Mouse (Mus musculus): ENCODE measurements around the gene Slc39a3. TPM values are rescaled to one million over a fixed set of nuclear protein-coding genes. Genes with fewer than 3 reads are reported as not detected.
A peak's percentile ranks its signal among the peaks of the same experiment; 100 is the strongest.

Gene Slc39a3
- 1.5 and 1.7 TPM in 2 replicates for polyA plus RNA-seq (2012)

DNA sequence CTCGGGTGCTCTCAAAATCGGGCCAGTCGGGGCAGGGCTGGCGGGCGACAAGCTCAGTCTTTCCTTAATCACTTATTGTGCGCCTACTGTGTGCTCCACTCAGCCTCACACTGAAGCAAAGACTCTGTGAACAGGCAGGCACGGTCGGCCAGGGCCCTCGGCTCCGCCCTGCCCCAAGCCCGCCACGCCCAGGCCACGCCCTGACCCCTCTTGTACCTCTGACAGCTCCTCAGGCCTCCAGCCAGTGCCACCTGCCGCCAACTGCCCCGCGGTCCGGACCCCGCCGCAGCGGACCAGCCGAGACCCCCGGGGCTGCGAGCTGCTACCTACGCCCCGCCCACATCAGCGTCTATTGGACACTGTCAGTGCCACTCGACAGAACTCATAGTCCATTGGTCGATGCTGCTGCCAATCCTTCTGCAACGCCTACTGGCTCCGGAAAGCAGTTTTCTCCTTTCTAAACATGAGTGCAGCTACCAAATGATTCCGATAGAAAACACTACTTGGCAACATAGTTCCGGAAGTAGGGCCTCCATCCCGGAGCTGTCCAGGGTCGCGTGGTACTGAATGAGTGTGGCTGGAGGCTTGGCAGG is at the start of gene Slc39a3:
Gene Slc39a3, minus strand, starts transcription at position 439 of the 593 bp plus-strand sequence.
- Histone ChIP-seq H3K4me3 (replicated peaks) (peak within 1 kb of the TSS; percentile 76), H3K27me3 (ENCODE audit: control insufficient read depth) (no peaks in the 10 kb centered on the region), H3K9me3 (ENCODE audit: control insufficient read depth, low read length) (no peaks in the 10 kb centered on the region), H3K36me3 (ENCODE audit: control insufficient read depth) (peaks cover 18% of the 10 kb centered on the region), H3K4me1 (ENCODE audit: control insufficient read depth) (peaks cover 22% of the 10 kb centered on the region)
- TF ChIP-seq GATA1 (IDR thresholded peaks at IDR 0.05; ENCODE audit: low read length) = no peak
- no peak for TF ChIP-seq TAL1 (IDR thresholded peaks at IDR 0.05; ENCODE audit: low read length)

DNA sequence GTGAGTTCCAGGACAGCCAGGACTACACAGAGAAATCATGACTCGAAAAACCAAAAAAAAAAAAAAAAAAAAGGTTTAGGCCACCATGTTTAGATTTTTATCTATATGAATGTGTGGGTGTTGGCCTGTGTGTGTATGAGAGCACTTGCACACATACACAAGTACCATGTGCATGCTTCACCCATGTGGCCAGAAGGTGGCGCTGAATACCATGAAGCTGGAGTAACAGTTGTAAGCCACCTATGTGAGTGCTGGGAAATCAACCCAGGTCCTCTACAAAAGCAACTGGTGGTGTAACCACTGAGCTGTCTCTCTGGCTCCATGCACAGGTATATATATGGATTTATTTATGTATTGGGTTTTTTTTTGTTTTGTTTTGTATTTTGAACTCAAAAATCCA is 49.8 kb upstream of the Slc39a3 start:
- peaks cover 15% of the 10 kb centered on the region for H3K9me3 ChIP-seq (ENCODE audit: control insufficient read depth, low read length)
- TF ChIP-seq TAL1 (IDR thresholded peaks at IDR 0.05; ENCODE audit: low read length) (no peak), GATA1 (IDR thresholded peaks at IDR 0.05; ENCODE audit: low read length) (no peak)
- peaks cover 26% of the 10 kb centered on the region for H3K36me3 ChIP-seq (ENCODE audit: control insufficient read depth)
- no peaks in the 10 kb centered on the region for H3K27me3 ChIP-seq (ENCODE audit: control insufficient read depth)
- H3K4me3 ChIP-seq (replicated peaks) = no peak overlapping the region
- H3K4me1 ChIP-seq (ENCODE audit: control insufficient read depth) = peaks cover 36% of the 10 kb centered on the region

DNA sequence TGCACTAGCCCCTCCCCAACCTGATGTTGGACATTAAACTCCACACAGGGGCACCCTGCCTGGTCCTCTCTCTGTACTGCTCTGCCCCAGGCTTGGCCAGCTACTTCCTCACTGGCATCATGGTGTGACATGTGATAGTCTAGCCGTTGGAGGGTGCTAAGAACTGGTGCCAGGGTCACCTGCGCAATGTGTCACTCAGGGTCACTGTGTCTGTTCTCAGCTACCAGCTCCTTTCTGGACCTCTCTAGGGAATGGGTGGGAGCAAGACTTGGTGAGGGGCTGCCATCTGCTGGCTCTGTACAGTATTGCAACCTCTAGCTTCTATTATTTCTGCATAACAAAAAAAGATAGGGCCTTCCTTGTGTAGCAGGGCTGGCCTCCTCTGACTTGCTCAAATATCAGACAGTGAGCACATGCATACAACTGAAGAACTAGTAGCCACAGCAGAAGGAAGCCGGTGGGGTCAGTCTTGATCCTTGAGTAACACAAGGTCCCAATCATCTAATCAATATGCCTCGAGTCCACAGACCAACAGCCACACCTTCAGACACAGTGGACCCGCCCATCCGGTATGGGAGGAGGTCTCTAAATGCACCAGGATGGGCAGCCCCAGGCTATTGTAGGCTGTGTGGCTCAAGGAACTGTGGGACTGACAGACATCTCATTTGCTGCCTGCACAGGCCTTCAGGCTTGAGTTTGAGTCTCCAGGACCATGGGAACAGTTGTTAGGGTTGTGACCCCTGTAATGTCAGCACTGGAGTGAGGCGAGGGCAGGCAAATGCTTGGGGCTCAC is 45.1 kb upstream of the Slc39a3 start:
- Histone ChIP-seq H3K4me1 (ENCODE audit: control insufficient read depth) (peaks cover 14% of the 10 kb centered on the region), H3K27me3 (ENCODE audit: control insufficient read depth) (no peaks in the 10 kb centered on the region), H3K36me3 (ENCODE audit: control insufficient read depth) (peaks cover 58% of the 10 kb centered on the region), H3K4me3 (replicated peaks) (no peak overlapping the region), H3K9me3 (ENCODE audit: control insufficient read depth, low read length) (peaks cover 4% of the 10 kb centered on the region)
- no peak for TF ChIP-seq TAL1 (IDR thresholded peaks at IDR 0.05; ENCODE audit: low read length)
- TF ChIP-seq GATA1 (IDR thresholded peaks at IDR 0.05; ENCODE audit: low read length) = no peak

DNA sequence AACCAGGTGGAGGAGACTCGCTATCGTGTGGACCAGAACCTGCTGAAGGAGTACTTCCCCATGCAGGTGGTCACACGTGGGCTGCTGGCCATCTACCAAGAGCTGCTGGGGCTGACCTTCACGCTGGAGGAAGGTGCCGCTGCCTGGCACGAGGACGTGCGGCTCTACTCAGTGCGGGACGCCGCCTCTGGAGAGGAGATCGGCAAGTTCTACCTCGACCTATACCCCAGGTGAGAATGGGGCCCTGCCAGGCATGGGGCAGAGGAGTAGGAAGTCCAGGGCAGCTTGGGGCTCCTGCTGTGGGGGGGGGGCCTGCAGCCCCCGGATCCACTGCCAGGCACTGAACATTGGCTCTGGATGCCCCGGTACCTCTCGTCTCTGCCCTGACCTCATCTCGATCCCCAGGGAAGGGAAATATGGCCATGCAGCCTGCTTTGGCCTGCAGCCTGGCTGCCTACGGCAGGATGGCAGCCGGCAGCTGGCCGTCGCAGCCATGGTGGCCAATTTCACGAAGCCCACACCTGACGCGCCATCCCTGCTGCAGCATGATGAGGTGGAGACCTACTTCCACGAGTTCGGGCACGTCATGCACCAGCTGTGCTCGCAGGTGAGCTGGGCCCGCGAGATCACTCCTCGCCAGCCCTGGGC is 42.9 kb upstream of the Slc39a3 start:
- H3K9me3 ChIP-seq (ENCODE audit: control insufficient read depth, low read length) = no peaks in the 10 kb centered on the region
- no peaks in the 10 kb centered on the region for H3K27me3 ChIP-seq (ENCODE audit: control insufficient read depth)
- TF ChIP-seq TAL1 (IDR thresholded peaks at IDR 0.05; ENCODE audit: low read length) (no peak), GATA1 (IDR thresholded peaks at IDR 0.05; ENCODE audit: low read length) (no peak)
- no peak overlapping the region for H3K4me3 ChIP-seq (replicated peaks)
- H3K36me3 ChIP-seq (ENCODE audit: control insufficient read depth) = peaks cover 77% of the 10 kb centered on the region
- H3K4me1 ChIP-seq (ENCODE audit: control insufficient read depth) = peaks cover 14% of the 10 kb centered on the region

DNA sequence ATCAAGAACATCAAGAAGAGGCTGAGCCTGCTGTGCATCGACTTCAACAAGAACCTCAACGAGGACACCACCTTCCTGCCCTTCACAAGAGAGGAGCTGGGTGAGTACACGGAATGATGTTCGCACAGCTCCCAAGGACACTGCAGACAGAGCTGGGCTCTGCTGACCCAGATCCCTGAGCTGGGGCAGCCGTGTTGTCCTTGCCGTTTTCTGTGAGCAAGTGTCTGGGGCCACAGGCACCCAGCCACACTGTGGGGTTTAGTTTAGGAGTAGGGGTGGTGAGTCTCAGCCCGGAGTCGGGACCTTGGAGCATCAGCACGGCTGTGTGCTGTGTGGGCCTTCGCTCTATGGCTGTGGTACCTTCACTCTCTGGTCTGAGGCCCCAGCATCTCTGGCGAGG is 40.7 kb upstream of the Slc39a3 start:
- Histone ChIP-seq H3K4me1 (ENCODE audit: control insufficient read depth) (peaks cover 17% of the 10 kb centered on the region), H3K27me3 (ENCODE audit: control insufficient read depth) (no peaks in the 10 kb centered on the region), H3K36me3 (ENCODE audit: control insufficient read depth) (peaks cover 97% of the 10 kb centered on the region), H3K9me3 (ENCODE audit: control insufficient read depth, low read length) (no peaks in the 10 kb centered on the region), H3K4me3 (replicated peaks) (no peak overlapping the region)
- TF ChIP-seq GATA1 (IDR thresholded peaks at IDR 0.05; ENCODE audit: low read length) = no peak
- TF ChIP-seq TAL1 (IDR thresholded peaks at IDR 0.05; ENCODE audit: low read length) = no peak

DNA sequence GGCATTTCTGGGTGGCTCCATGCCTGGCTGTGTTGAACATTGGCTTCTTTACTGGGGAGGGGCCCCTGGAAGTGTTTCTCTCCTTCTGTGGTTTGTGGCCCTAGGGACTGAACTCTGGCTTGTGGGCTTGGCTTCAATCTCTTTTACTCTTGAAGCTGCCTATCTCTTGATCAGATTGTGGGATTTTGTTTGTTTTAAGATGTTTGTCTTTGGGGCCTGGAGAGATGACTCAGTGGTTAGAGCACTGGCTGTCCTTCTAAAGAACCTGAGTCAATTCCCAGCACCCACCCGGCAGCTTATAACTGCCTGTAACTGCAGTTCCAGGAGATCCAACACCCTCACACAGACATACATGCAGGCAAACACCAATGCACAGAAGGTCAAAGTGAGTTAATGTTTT is 39.1 kb upstream of the Slc39a3 start:
- no peaks in the 10 kb centered on the region for H3K9me3 ChIP-seq (ENCODE audit: control insufficient read depth, low read length)
- TF ChIP-seq GATA1 (IDR thresholded peaks at IDR 0.05; ENCODE audit: low read length) = no peak
- TF ChIP-seq TAL1 (IDR thresholded peaks at IDR 0.05; ENCODE audit: low read length) = no peak
- H3K36me3 ChIP-seq (ENCODE audit: control insufficient read depth) = peaks cover 92% of the 10 kb centered on the region
- peaks cover 14% of the 10 kb centered on the region for H3K4me1 ChIP-seq (ENCODE audit: control insufficient read depth)
- no peak overlapping the region for H3K4me3 ChIP-seq (replicated peaks)
- H3K27me3 ChIP-seq (ENCODE audit: control insufficient read depth) = no peaks in the 10 kb centered on the region

DNA sequence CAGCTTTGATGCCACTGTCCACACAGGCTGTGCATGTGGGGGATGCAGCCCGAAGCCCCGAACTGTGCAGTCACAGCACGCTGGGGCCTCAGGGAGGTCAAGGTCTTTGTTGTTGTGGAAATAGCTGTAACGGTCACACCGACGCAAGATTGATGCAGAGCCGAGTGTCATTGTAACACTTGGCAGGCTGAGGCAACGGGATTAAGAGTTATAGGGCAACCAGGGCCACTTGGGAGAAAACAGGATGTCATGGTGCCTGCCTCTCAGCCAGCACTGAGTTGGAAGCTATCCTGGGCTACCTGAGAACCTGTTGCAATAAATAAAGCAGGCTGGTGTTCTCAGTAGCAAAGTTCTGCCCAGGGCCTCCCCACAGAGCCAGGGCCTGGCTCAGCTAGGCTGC is 38.5 kb upstream of the Slc39a3 start:
- no peak for TF ChIP-seq GATA1 (IDR thresholded peaks at IDR 0.05; ENCODE audit: low read length)
- TF ChIP-seq TAL1 (IDR thresholded peaks at IDR 0.05; ENCODE audit: low read length) = no peak
- H3K9me3 ChIP-seq (ENCODE audit: control insufficient read depth, low read length) = no peaks in the 10 kb centered on the region
- no peak overlapping the region for H3K4me3 ChIP-seq (replicated peaks)
- H3K27me3 ChIP-seq (ENCODE audit: control insufficient read depth) = no peaks in the 10 kb centered on the region
- peaks cover 20% of the 10 kb centered on the region for H3K4me1 ChIP-seq (ENCODE audit: control insufficient read depth)
- peaks cover 86% of the 10 kb centered on the region for H3K36me3 ChIP-seq (ENCODE audit: control insufficient read depth)

DNA sequence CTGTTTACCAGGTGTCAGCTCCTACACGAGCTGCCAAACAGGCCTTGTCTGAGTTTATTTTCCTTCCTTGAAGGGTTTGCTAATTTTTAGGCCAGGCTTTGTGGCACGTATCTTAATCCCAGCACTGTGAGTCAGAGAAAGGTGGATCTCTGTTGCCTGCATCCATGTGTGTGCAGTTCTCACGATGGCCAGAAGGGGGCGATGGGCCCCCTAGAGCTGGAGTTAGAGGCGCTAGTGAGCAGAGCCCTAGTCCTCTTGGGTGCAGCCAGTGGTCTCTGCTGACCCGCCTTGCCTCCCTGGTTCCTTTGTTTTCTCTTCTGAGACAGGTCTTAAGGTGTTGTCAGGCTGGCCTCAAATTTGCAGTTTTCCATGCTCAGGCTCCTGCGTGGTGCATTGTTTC is 36.2 kb upstream of the Slc39a3 start:
- H3K9me3 ChIP-seq (ENCODE audit: control insufficient read depth, low read length) = no peaks in the 10 kb centered on the region
- no peak overlapping the region for H3K4me3 ChIP-seq (replicated peaks)
- no peaks in the 10 kb centered on the region for H3K27me3 ChIP-seq (ENCODE audit: control insufficient read depth)
- peaks cover 64% of the 10 kb centered on the region for H3K36me3 ChIP-seq (ENCODE audit: control insufficient read depth)
- H3K4me1 ChIP-seq (ENCODE audit: control insufficient read depth) = peaks cover 38% of the 10 kb centered on the region
- TF ChIP-seq TAL1 (IDR thresholded peaks at IDR 0.05; ENCODE audit: low read length) = no peak
- no peak for TF ChIP-seq GATA1 (IDR thresholded peaks at IDR 0.05; ENCODE audit: low read length)

DNA sequence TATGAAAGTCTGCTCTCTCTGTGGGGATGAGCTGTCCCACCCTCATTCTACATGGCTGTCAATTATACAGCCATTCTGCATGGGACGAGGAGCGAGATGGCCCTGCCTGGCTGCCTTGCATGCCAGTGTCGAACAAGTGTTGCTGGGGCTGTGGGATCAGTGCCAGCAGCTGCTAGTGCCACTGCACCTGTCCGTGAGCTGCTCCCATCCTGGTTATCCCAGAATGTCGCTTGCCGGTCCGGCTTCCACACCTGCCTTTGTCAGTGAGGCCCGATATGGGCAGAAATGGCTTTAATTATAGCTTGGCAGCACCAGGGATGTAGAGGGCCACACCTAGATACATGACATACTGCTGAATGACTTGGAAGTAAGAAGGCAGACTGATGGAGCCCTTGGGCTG is 35.1 kb upstream of the Slc39a3 start:
- Histone ChIP-seq H3K4me3 (replicated peaks) (no peak overlapping the region), H3K36me3 (ENCODE audit: control insufficient read depth) (peaks cover 52% of the 10 kb centered on the region)

More for the DNA sequence above, 35.1 kb upstream of the Slc39a3 start:
- TF ChIP-seq TAL1 (IDR thresholded peaks at IDR 0.05; ENCODE audit: low read length) = no peak
- no peak for TF ChIP-seq GATA1 (IDR thresholded peaks at IDR 0.05; ENCODE audit: low read length)
- H3K27me3 ChIP-seq (ENCODE audit: control insufficient read depth) = peaks cover 8% of the 10 kb centered on the region
- peaks cover 38% of the 10 kb centered on the region for H3K4me1 ChIP-seq (ENCODE audit: control insufficient read depth)
- no peaks in the 10 kb centered on the region for H3K9me3 ChIP-seq (ENCODE audit: control insufficient read depth, low read length)

Data from erythroblast, embryonic 14.5 days (primary cell).